Mouse (Mus musculus): ENCODE measurements around the gene Xpnpep2. TPM values are rescaled to one million over a fixed set of nuclear protein-coding genes. Genes with fewer than 3 reads are reported as not detected.

Gene Xpnpep2
- polyA plus RNA-seq, 1 experiment = 1.1 TPM

- H3K36me3 ChIP-seq (ENCODE audit: control insufficient read depth, insufficient read depth, low read length) = no peaks in the 10 kb centered on the region
- H3K4me3 ChIP-seq (ENCODE audit: control insufficient read depth, insufficient read depth, low read length) = no peak overlapping the region
- no peaks in the 10 kb centered on the region; the same call in none of the 2 replicates for H3K4me1 ChIP-seq (replicated peaks; ENCODE audit: control insufficient read depth, insufficient read depth, low read length)
- no peak overlapping the region for H3K27ac ChIP-seq (ENCODE audit: control insufficient read depth, insufficient read depth, low read length)
- TF ChIP-seq POLR2A (IDR thresholded peaks at IDR 0.05; ENCODE audit: control insufficient read depth, extremely low read depth, insufficient read depth, low read length, poor library complexity) (no peak), CTCF (IDR thresholded peaks at IDR 0.05; ENCODE audit: borderline replicate concordance, control insufficient read depth, extremely low read depth, insufficient read depth, low read length, poor library complexity) (no peak)
- H3K27me3 ChIP-seq (ENCODE audit: control insufficient read depth, insufficient read depth, low read length) = no peaks in the 10 kb centered on the region
- no peak for DNase-seq
These were observed 10.8 kb downstream of the Xpnpep2 start for GRCm38 (mm10) chrX:48119294-48119693.

- no peaks in the 10 kb centered on the region for H3K27me3 ChIP-seq (ENCODE audit: control insufficient read depth, insufficient read depth, low read length)
- DNase-seq = peak; percentile 71
- 32% methylated on average over 17 of the region's 17 CpGs for WGBS
- TF ChIP-seq CTCF (IDR thresholded peaks at IDR 0.05; ENCODE audit: borderline replicate concordance, control insufficient read depth, extremely low read depth, insufficient read depth, low read length, poor library complexity) (peak; percentile 66; the same call in 1 of the 2 replicates), POLR2A (IDR thresholded peaks at IDR 0.05; ENCODE audit: control insufficient read depth, extremely low read depth, insufficient read depth, low read length, poor library complexity) (no peak)
- H3K36me3 ChIP-seq (ENCODE audit: control insufficient read depth, insufficient read depth, low read length) = no peaks in the 10 kb centered on the region
- no peak overlapping the region for H3K4me3 ChIP-seq (ENCODE audit: control insufficient read depth, insufficient read depth, low read length)
- H3K4me1 ChIP-seq (replicated peaks; ENCODE audit: control insufficient read depth, insufficient read depth, low read length) = peaks cover 29% of the 10 kb centered on the region
- H3K27ac ChIP-seq (ENCODE audit: control insufficient read depth, insufficient read depth, low read length) = no peak overlapping the region
These were observed 15.9 kb downstream of the Xpnpep2 start for GRCm38 (mm10) chrX:48124132-48125071.

- DNase-seq = no peak
These were observed 18.5 kb downstream of the Xpnpep2 start for GRCm38 (mm10) chrX:48126903-48127476.

GRCm38 (mm10) chrX:48127502-48128218 lies 19.1 kb downstream of the Xpnpep2 start:
- DNase-seq = peak; percentile 25
- WGBS = 19% methylated on average over 6 of the region's 6 CpGs
- peak overlapping the region; percentile 85 for H3K27ac ChIP-seq (ENCODE audit: control insufficient read depth, insufficient read depth, low read length)

More at GRCm38 (mm10) chrX:48126903-48127476, 18.5 kb downstream of the Xpnpep2 start:
- no peak overlapping the region for H3K4me3 ChIP-seq (ENCODE audit: control insufficient read depth, insufficient read depth, low read length)
- peak overlapping the region; percentile 85 for H3K27ac ChIP-seq (ENCODE audit: control insufficient read depth, insufficient read depth, low read length)
- H3K36me3 ChIP-seq (ENCODE audit: control insufficient read depth, insufficient read depth, low read length) = no peaks in the 10 kb centered on the region
- no peak for TF ChIP-seq CTCF (IDR thresholded peaks at IDR 0.05; ENCODE audit: borderline replicate concordance, control insufficient read depth, extremely low read depth, insufficient read depth, low read length, poor library complexity)
- TF ChIP-seq POLR2A (IDR thresholded peaks at IDR 0.05; ENCODE audit: control insufficient read depth, extremely low read depth, insufficient read depth, low read length, poor library complexity) = no peak
- H3K4me1 ChIP-seq (replicated peaks; ENCODE audit: control insufficient read depth, insufficient read depth, low read length) = peaks cover 29% of the 10 kb centered on the region
- WGBS = 23% methylated on average over 6 of the region's 6 CpGs
- H3K27me3 ChIP-seq (ENCODE audit: control insufficient read depth, insufficient read depth, low read length) = no peaks in the 10 kb centered on the region

GRCm38 (mm10) chrX:48129167-48129566 lies 20.6 kb downstream of the Xpnpep2 start:
- no peak overlapping the region for H3K27ac ChIP-seq (ENCODE audit: control insufficient read depth, insufficient read depth, low read length)

More at GRCm38 (mm10) chrX:48127502-48128218, 19.1 kb downstream of the Xpnpep2 start:
- no peak for TF ChIP-seq POLR2A (IDR thresholded peaks at IDR 0.05; ENCODE audit: control insufficient read depth, extremely low read depth, insufficient read depth, low read length, poor library complexity)
- TF ChIP-seq CTCF (IDR thresholded peaks at IDR 0.05; ENCODE audit: borderline replicate concordance, control insufficient read depth, extremely low read depth, insufficient read depth, low read length, poor library complexity) = no peak
- no peak overlapping the region for H3K4me3 ChIP-seq (ENCODE audit: control insufficient read depth, insufficient read depth, low read length)
- no peaks in the 10 kb centered on the region for H3K27me3 ChIP-seq (ENCODE audit: control insufficient read depth, insufficient read depth, low read length)
- H3K4me1 ChIP-seq (replicated peaks; ENCODE audit: control insufficient read depth, insufficient read depth, low read length) = peaks cover 29% of the 10 kb centered on the region
- H3K36me3 ChIP-seq (ENCODE audit: control insufficient read depth, insufficient read depth, low read length) = no peaks in the 10 kb centered on the region

GRCm38 (mm10) chrX:48136935-48137334 lies 28.4 kb downstream of the Xpnpep2 start:
- TF ChIP-seq POLR2A (IDR thresholded peaks at IDR 0.05; ENCODE audit: control insufficient read depth, extremely low read depth, insufficient read depth, low read length, poor library complexity) = no peak
- no peak for TF ChIP-seq CTCF (IDR thresholded peaks at IDR 0.05; ENCODE audit: borderline replicate concordance, control insufficient read depth, extremely low read depth, insufficient read depth, low read length, poor library complexity)
- WGBS = 7% methylated on average over 4 of the region's 4 CpGs
- H3K4me3 ChIP-seq (ENCODE audit: control insufficient read depth, insufficient read depth, low read length) = no peak overlapping the region
- peak; percentile 80 for DNase-seq
- no peaks in the 10 kb centered on the region for H3K36me3 ChIP-seq (ENCODE audit: control insufficient read depth, insufficient read depth, low read length)
- no peaks in the 10 kb centered on the region for H3K27me3 ChIP-seq (ENCODE audit: control insufficient read depth, insufficient read depth, low read length)
- peaks cover 61% of the 10 kb centered on the region for H3K4me1 ChIP-seq (replicated peaks; ENCODE audit: control insufficient read depth, insufficient read depth, low read length)
- H3K27ac ChIP-seq (ENCODE audit: control insufficient read depth, insufficient read depth, low read length) = peak overlapping the region; percentile 100

More at GRCm38 (mm10) chrX:48129167-48129566, 20.6 kb downstream of the Xpnpep2 start:
- no peak for TF ChIP-seq CTCF (IDR thresholded peaks at IDR 0.05; ENCODE audit: borderline replicate concordance, control insufficient read depth, extremely low read depth, insufficient read depth, low read length, poor library complexity)
- TF ChIP-seq POLR2A (IDR thresholded peaks at IDR 0.05; ENCODE audit: control insufficient read depth, extremely low read depth, insufficient read depth, low read length, poor library complexity) = no peak
- no peak for DNase-seq
- no peaks in the 10 kb centered on the region for H3K27me3 ChIP-seq (ENCODE audit: control insufficient read depth, insufficient read depth, low read length)
- H3K4me3 ChIP-seq (ENCODE audit: control insufficient read depth, insufficient read depth, low read length) = no peak overlapping the region
- 71% methylated on average over 1 of the region's 1 CpGs for WGBS
- peaks cover 29% of the 10 kb centered on the region for H3K4me1 ChIP-seq (replicated peaks; ENCODE audit: control insufficient read depth, insufficient read depth, low read length)
- H3K36me3 ChIP-seq (ENCODE audit: control insufficient read depth, insufficient read depth, low read length) = no peaks in the 10 kb centered on the region

Measured in thymus, adult 2 months (tissue).